Mouse (Mus musculus): ENCODE data around the gene Setdb1. TPM values are rescaled to one million over a fixed set of nuclear protein-coding genes. Genes with fewer than 3 reads are reported as not detected.

Gene Setdb1
- polyA plus RNA-seq, 1 experiment from 2014 or later, result 62.3 TPM

DNA sequence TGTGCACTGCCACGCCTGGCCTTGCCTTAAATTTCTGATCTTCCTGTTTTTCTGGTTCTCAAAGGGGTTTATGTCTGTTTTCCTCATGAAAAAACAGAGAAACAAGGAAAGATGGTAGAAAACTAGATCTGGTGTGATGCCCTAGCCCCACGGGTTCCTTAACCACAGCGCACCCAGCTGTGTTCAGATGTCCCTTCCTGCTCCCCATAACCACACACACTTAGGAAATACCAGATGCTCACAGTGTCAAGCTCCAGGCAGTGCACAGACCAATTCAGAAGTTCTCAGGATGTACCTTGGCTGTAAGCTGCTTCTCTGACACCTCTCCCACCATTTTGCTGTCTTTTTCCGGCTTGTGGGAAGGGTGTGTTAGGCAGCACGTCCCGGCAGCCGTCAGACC, 62.7 kb downstream of the Setdb1 start:
- H3K9me3 ChIP-seq (ENCODE audit: control insufficient read depth, low read length), result no peaks in the 10 kb centered on the region
- H3K27me3 ChIP-seq (ENCODE audit: control insufficient read depth, insufficient read depth, low read length), result no peaks in the 10 kb centered on the region
- no peaks in the 10 kb centered on the region; the same call in 1 of the 2 replicates for H3K4me1 ChIP-seq (ENCODE audit: control insufficient read depth, insufficient read depth, low read length)
- no peak for ATAC-seq (ENCODE audit: insufficient number of reproducible peaks, low FRiP score, low TSS enrichment, low read depth)
- WGBS, result 85% methylated on average over 7 of the region's 7 CpGs
- DNase-seq (ENCODE audit: low spot score), result no peak
- H3K4me3 ChIP-seq (ENCODE audit: low read depth, low read length), result no peak overlapping the region
- H3K4me2 ChIP-seq (ENCODE audit: low read depth, severe bottlenecking), result no peak overlapping the region
- H3K9ac ChIP-seq (ENCODE audit: low read length), result no peak overlapping the region
- no peaks in the 10 kb centered on the region for H3K36me3 ChIP-seq (ENCODE audit: control insufficient read depth, insufficient read depth, low read length)
- no peak overlapping the region for H3K27ac ChIP-seq (replicated peaks; ENCODE audit: low read depth, low read length)

DNA sequence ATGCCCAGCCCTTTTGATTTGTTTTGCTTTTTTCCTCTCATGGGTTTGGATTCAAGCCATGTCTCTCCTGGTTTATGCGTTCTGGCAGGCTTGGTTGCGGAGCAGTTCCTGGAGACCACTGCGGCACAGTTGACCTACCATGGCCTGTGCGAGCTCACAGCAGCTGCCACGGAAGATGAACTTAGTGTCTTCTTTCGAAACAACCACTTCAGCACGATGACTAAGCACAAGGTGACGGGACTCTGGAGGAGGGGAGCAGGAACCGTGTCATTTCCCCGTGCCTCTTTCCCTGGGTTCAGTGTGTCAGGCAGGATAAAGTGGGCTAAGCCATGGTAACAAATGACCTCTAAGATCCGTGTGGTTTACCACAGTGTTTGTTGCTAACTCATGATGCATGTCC, 63.5 kb downstream of the Setdb1 start:
- H3K4me2 ChIP-seq (ENCODE audit: low read depth, severe bottlenecking), result no peak overlapping the region
- H3K4me1 ChIP-seq (ENCODE audit: control insufficient read depth, insufficient read depth, low read length), result no peaks in the 10 kb centered on the region; the same call in 1 of the 2 replicates
- H3K36me3 ChIP-seq (ENCODE audit: control insufficient read depth, insufficient read depth, low read length), result no peaks in the 10 kb centered on the region
- DNase-seq (ENCODE audit: low spot score) (no peak), ATAC-seq (ENCODE audit: insufficient number of reproducible peaks, low FRiP score, low TSS enrichment, low read depth) (no peak)
- WGBS, result 83% methylated on average over 11 of the region's 11 CpGs
- no peak overlapping the region for H3K4me3 ChIP-seq (ENCODE audit: low read depth, low read length)
- H3K9me3 ChIP-seq (ENCODE audit: control insufficient read depth, low read length), result no peaks in the 10 kb centered on the region
- H3K9ac ChIP-seq (ENCODE audit: low read length), result no peak overlapping the region
- H3K27ac ChIP-seq (replicated peaks; ENCODE audit: low read depth, low read length), result no peak overlapping the region
- no peaks in the 10 kb centered on the region for H3K27me3 ChIP-seq (ENCODE audit: control insufficient read depth, insufficient read depth, low read length)

DNA sequence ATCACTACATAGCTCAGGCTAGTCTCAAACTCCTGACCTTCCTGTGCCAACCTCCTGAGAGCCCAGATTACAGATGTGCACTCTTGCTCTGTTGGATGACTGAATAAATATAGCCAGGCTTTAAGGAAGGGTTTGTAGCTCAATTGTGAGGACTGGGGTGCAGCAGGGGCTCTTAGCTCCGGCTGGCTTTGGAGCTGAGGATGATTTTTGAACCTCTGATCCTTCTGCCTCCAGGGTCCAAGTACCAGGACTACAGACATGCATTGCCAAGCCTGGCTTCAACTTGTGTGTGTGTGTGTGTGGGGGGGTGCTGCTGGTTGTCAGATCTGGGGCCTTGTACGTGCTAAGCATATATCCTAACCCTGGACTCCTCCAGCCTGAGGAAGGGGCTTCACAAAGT, 64.1 kb downstream of the Setdb1 start:
- WGBS, result 84% methylated on average over 2 of the region's 2 CpGs
- Histone ChIP-seq H3K36me3 (ENCODE audit: control insufficient read depth, insufficient read depth, low read length) (peaks cover 2% of the 10 kb centered on the region; the same call in 1 of the 2 replicates), H3K9me3 (ENCODE audit: control insufficient read depth, low read length) (no peaks in the 10 kb centered on the region), H3K4me2 (ENCODE audit: low read depth, severe bottlenecking) (no peak overlapping the region), H3K4me1 (ENCODE audit: control insufficient read depth, insufficient read depth, low read length) (no peaks in the 10 kb centered on the region; the same call in 1 of the 2 replicates), H3K27me3 (ENCODE audit: control insufficient read depth, insufficient read depth, low read length) (no peaks in the 10 kb centered on the region), H3K9ac (ENCODE audit: low read length) (no peak overlapping the region), H3K4me3 (ENCODE audit: low read depth, low read length) (no peak overlapping the region), H3K27ac (replicated peaks; ENCODE audit: low read depth, low read length) (no peak overlapping the region)
- ATAC-seq (ENCODE audit: insufficient number of reproducible peaks, low FRiP score, low TSS enrichment, low read depth) (no peak), DNase-seq (ENCODE audit: low spot score) (no peak)

DNA sequence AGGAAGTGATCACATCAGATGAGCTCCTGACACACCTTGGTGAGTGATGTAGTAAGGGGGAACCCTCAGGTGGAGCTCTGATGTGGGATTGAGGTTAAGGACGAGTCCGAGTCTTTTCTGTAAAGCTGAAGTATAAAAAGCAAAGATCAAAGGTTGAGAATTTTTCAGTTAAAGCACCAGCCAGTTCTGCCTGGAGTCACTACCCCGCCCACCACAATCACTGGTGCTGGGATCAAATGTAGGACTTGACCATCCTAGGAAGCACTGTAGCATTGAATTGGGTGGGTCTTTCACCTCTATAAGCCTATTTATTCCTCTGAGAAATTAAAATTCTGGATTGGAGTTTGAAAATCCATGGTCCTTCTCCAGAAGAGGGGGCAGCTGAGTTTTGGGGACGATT, 66.0 kb downstream of the Setdb1 start:
- ATAC-seq (ENCODE audit: insufficient number of reproducible peaks, low FRiP score, low TSS enrichment, low read depth), result no peak
- no peak for DNase-seq (ENCODE audit: low spot score)
- H3K4me1 ChIP-seq (ENCODE audit: control insufficient read depth, insufficient read depth, low read length), result no peaks in the 10 kb centered on the region; the same call in 1 of the 2 replicates
- H3K9ac ChIP-seq (ENCODE audit: low read length), result no peak overlapping the region
- H3K4me2 ChIP-seq (ENCODE audit: low read depth, severe bottlenecking), result no peak overlapping the region
- no peak overlapping the region for H3K4me3 ChIP-seq (ENCODE audit: low read depth, low read length)
- H3K27ac ChIP-seq (replicated peaks; ENCODE audit: low read depth, low read length), result no peak overlapping the region
- WGBS, result 85% methylated on average over 4 of the region's 4 CpGs
- no peaks in the 10 kb centered on the region for H3K9me3 ChIP-seq (ENCODE audit: control insufficient read depth, low read length)
- H3K36me3 ChIP-seq (ENCODE audit: control insufficient read depth, insufficient read depth, low read length), result peaks cover 2% of the 10 kb centered on the region; the same call in 1 of the 2 replicates
- H3K27me3 ChIP-seq (ENCODE audit: control insufficient read depth, insufficient read depth, low read length), result no peaks in the 10 kb centered on the region

DNA sequence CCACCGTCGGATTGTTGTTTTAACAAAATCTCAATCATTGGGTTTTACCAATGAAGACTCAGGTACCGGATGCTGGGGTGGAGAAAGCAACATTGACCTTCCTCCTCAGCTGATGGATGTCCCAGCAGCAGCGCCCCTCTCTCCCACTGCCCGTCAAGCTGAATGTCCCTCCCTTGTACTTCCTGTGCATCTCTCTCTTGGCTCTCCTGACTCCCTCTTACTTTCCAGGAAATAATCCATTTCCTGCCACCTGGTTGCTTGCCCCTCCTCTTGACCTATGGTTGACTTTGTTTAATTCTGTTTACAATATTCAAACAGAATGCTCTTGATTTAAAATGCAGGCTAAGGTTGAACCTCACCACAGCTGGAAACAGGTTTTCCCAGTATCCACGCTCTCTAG, 66.8 kb downstream of the Setdb1 start:
- H3K36me3 ChIP-seq (ENCODE audit: control insufficient read depth, insufficient read depth, low read length), result peaks cover 2% of the 10 kb centered on the region; the same call in 1 of the 2 replicates
- ATAC-seq (ENCODE audit: insufficient number of reproducible peaks, low FRiP score, low TSS enrichment, low read depth) (no peak), DNase-seq (ENCODE audit: low spot score) (no peak)
- no peaks in the 10 kb centered on the region for H3K4me1 ChIP-seq (ENCODE audit: control insufficient read depth, insufficient read depth, low read length)
- no peak overlapping the region for H3K4me2 ChIP-seq (ENCODE audit: low read depth, severe bottlenecking)
- no peak overlapping the region for H3K27ac ChIP-seq (replicated peaks; ENCODE audit: low read depth, low read length)
- WGBS, result 71% methylated on average over 6 of the region's 6 CpGs
- H3K9me3 ChIP-seq (ENCODE audit: control insufficient read depth, low read length), result no peaks in the 10 kb centered on the region
- H3K4me3 ChIP-seq (ENCODE audit: low read depth, low read length), result no peak overlapping the region
- no peaks in the 10 kb centered on the region for H3K27me3 ChIP-seq (ENCODE audit: control insufficient read depth, insufficient read depth, low read length)
- no peak overlapping the region for H3K9ac ChIP-seq (ENCODE audit: low read length)

DNA sequence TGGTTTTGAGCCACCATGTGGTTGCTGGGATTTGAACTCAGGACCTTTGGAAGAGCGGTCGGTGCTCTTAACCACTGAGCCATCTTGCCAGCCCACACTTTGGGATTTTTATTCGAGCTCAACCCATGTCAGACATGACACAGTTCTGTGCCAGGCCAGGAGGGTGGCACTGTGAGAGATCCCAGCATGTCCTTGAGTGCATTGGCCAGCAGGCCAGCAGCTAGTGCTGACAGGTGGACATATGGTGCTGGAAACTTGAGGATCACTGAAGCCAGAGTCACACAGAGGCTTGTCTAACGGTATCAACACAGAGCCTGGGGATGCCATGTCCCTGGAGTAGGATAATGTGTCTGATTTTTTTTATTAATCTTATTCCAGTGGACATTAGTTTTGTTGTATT, 67.6 kb downstream of the Setdb1 start:
- peaks cover 2% of the 10 kb centered on the region; the same call in 1 of the 2 replicates for H3K36me3 ChIP-seq (ENCODE audit: control insufficient read depth, insufficient read depth, low read length)
- no peak overlapping the region for H3K9ac ChIP-seq (ENCODE audit: low read length)
- H3K4me1 ChIP-seq (ENCODE audit: control insufficient read depth, insufficient read depth, low read length), result no peaks in the 10 kb centered on the region; the same call in 1 of the 2 replicates
- H3K9me3 ChIP-seq (ENCODE audit: control insufficient read depth, low read length), result no peaks in the 10 kb centered on the region
- no peak overlapping the region for H3K27ac ChIP-seq (replicated peaks; ENCODE audit: low read depth, low read length)
- H3K27me3 ChIP-seq (ENCODE audit: control insufficient read depth, insufficient read depth, low read length), result no peaks in the 10 kb centered on the region
- ATAC-seq (ENCODE audit: insufficient number of reproducible peaks, low FRiP score, low TSS enrichment, low read depth) (no peak), DNase-seq (ENCODE audit: low spot score) (no peak)
- H3K4me3 ChIP-seq (ENCODE audit: low read depth, low read length), result no peak overlapping the region
- WGBS, result 90% methylated on average over 4 of the region's 4 CpGs
- H3K4me2 ChIP-seq (ENCODE audit: low read depth, severe bottlenecking), result no peak overlapping the region

DNA sequence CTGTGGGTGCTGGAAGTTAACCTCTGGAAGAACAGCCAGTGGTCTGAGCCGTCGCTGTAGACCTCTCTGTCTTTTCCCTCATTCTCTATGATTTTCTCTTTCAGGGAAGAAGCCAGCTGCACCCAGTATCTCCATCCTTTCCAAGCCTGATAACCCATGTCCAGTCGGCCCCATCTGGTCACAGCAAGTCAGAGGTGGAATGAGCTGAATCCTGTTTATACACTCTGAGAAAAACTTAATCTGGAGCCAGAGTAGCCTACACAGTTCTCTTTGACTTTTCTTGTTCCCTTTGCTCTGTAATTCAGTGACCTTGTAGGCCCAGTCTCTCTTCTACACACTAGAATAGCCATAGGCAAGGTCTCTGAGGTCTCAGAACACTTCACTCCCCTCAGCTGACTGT, 69.5 kb downstream of the Setdb1 start:
- no peak overlapping the region for H3K4me3 ChIP-seq (ENCODE audit: low read depth, low read length)
- H3K4me1 ChIP-seq (ENCODE audit: control insufficient read depth, insufficient read depth, low read length), result peaks cover 8% of the 10 kb centered on the region
- no peak for DNase-seq (ENCODE audit: low spot score)
- no peak overlapping the region for H3K27ac ChIP-seq (replicated peaks; ENCODE audit: low read depth, low read length)
- H3K4me2 ChIP-seq (ENCODE audit: low read depth, severe bottlenecking), result no peak overlapping the region
- no peaks in the 10 kb centered on the region for H3K9me3 ChIP-seq (ENCODE audit: control insufficient read depth, low read length)
- no peak for ATAC-seq (ENCODE audit: insufficient number of reproducible peaks, low FRiP score, low TSS enrichment, low read depth)
- no peak overlapping the region for H3K9ac ChIP-seq (ENCODE audit: low read length)
- H3K27me3 ChIP-seq (ENCODE audit: control insufficient read depth, insufficient read depth, low read length), result no peaks in the 10 kb centered on the region
- H3K36me3 ChIP-seq (ENCODE audit: control insufficient read depth, insufficient read depth, low read length), result peaks cover 2% of the 10 kb centered on the region; the same call in 1 of the 2 replicates
- 93% methylated on average over 3 of the region's 3 CpGs for WGBS

DNA sequence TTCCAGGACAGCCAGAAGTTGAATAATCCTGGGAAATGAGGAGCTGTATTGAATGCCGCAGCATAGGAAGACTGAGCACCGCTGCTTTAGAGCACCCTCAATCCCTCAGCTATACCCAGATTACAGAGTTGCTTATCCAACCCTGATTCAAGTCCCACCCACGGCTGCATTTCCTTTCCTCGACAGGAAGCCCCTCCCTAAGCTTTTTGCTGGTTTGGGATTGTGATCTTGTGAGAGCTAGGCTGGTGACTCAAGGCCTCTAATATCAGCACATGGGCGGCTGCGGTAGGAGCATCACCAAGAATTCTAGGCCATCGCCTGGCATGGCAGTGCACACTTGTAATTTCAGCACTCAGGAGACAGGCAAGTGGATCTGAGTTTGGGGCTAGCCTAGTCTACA, 70.5 kb downstream of the Setdb1 start:
- peaks cover 2% of the 10 kb centered on the region; the same call in 1 of the 2 replicates for H3K36me3 ChIP-seq (ENCODE audit: control insufficient read depth, insufficient read depth, low read length)
- H3K27me3 ChIP-seq (ENCODE audit: control insufficient read depth, insufficient read depth, low read length), result no peaks in the 10 kb centered on the region
- no peaks in the 10 kb centered on the region for H3K9me3 ChIP-seq (ENCODE audit: control insufficient read depth, low read length)
- no peak overlapping the region for H3K9ac ChIP-seq (ENCODE audit: low read length)
- no peak overlapping the region for H3K27ac ChIP-seq (replicated peaks; ENCODE audit: low read depth, low read length)
- H3K4me1 ChIP-seq (ENCODE audit: control insufficient read depth, insufficient read depth, low read length), result peaks cover 8% of the 10 kb centered on the region
- ATAC-seq (ENCODE audit: insufficient number of reproducible peaks, low FRiP score, low TSS enrichment, low read depth), result no peak
- 86% methylated on average over 7 of the region's 7 CpGs for WGBS
- no peak overlapping the region for H3K4me2 ChIP-seq (ENCODE audit: low read depth, severe bottlenecking)
- no peak for DNase-seq (ENCODE audit: low spot score)
- H3K4me3 ChIP-seq (ENCODE audit: low read depth, low read length), result no peak overlapping the region

DNA sequence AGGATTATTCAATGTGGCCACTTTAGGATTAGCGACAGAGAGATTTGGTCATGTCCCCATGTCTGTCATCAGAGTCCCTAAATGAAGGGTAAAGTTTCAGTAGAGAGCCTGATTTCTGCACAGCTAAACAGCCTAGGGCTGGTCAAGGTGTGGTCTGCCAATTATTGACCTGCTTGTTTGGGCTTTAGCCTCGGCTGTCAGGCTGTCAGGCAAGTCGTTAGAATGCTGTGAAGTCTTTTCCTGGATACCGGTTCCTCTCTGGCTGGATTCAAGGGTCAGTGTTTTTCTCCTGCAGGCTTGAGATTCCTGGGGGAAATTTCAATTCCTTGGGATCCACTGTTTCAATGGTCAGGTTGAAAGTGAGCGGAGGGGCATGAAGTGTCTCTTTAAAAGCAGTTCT, 71.0 kb downstream of the Setdb1 start:
- ATAC-seq (ENCODE audit: insufficient number of reproducible peaks, low FRiP score, low TSS enrichment, low read depth), result no peak
- H3K27me3 ChIP-seq (ENCODE audit: control insufficient read depth, insufficient read depth, low read length), result no peaks in the 10 kb centered on the region
- H3K9me3 ChIP-seq (ENCODE audit: control insufficient read depth, low read length), result no peaks in the 10 kb centered on the region
- no peak overlapping the region for H3K4me2 ChIP-seq (ENCODE audit: low read depth, severe bottlenecking)
- no peak overlapping the region for H3K9ac ChIP-seq (ENCODE audit: low read length)
- peaks cover 2% of the 10 kb centered on the region; the same call in 1 of the 2 replicates for H3K36me3 ChIP-seq (ENCODE audit: control insufficient read depth, insufficient read depth, low read length)
- peak; percentile 17 for DNase-seq (ENCODE audit: low spot score)
- H3K27ac ChIP-seq (replicated peaks; ENCODE audit: low read depth, low read length), result no peak overlapping the region
- no peak overlapping the region for H3K4me3 ChIP-seq (ENCODE audit: low read depth, low read length)
- 61% methylated on average over 5 of the region's 5 CpGs for WGBS
- H3K4me1 ChIP-seq (ENCODE audit: control insufficient read depth, insufficient read depth, low read length), result peaks cover 8% of the 10 kb centered on the region
